Mouse (Mus musculus) CH12.LX (cell line): ENCODE data around the gene Nat9. TPM values are rescaled to one million over a fixed set of nuclear protein-coding genes. Genes with fewer than 3 reads are reported as not detected.

ENCODE experiments used
- DNase-seq: peaks from one replicate; pipeline ENCODE4 v3.0.0-alpha.2; 2013; ENCODE audit errors: extremely low read depth
- H3K27ac ChIP-seq: 2 replicates; pipeline ENCODE4 v1.5.1; 2012; ENCODE audit warnings: low read depth, mild to moderate bottlenecking, control low read depth, moderate library complexity; ENCODE audit not compliant: insufficient read depth
- H3K27me3 ChIP-seq: replicated peaks from 2 replicates; pipeline ENCODE3; 2012; ENCODE audit warnings: inconsistent platforms
- H3K36me3 ChIP-seq, 2 experiments: replicated peaks in 1 of 2; 2 replicates each; pipeline versions ENCODE3 to v1.6.1; 2012; ENCODE audit warnings: inconsistent platforms in 1 of 2, low read length in 1 of 2, mild to moderate bottlenecking in 1 of 2, mixed read lengths in 1 of 2, moderate library complexity in 1 of 2; ENCODE audit not compliant: control insufficient read depth in 1 of 2, insufficient read depth in 1 of 2
- H3K4me1 ChIP-seq, 2 experiments: 2 replicates each; pipeline ENCODE4 v1.6.1; 2012; ENCODE audit warnings: inconsistent platforms in 1 of 2, moderate library complexity in 1 of 2; ENCODE audit not compliant: insufficient read depth in 2 of 2, control insufficient read depth in 1 of 2
- H3K4me2 ChIP-seq: 2 replicates; pipeline ENCODE4 v1.6.1; 2012; ENCODE audit warnings: low read depth, mild to moderate bottlenecking, control low read depth; ENCODE audit not compliant: poor library complexity, insufficient read depth, severe bottlenecking
- H3K4me3 ChIP-seq, 3 experiments: fragments of 150-350 bp in 1 of 3; sonication (generic) in 1 of 3; replicated peaks in 1 of 3; 2 replicates each; pipeline versions ENCODE3 to v1.5.1; 2011 to 2012; ENCODE audit warnings: low read depth in 2 of 3, low read length in 2 of 3, mild to moderate bottlenecking in 2 of 3, moderate library complexity in 2 of 3, control low read depth in 1 of 3, improper control_type of control experiment in 1 of 3, inconsistent platforms in 1 of 3, mixed read lengths in 1 of 3; ENCODE audit not compliant: poor library complexity in 1 of 3
- H3K79me2 ChIP-seq: replicated peaks from 2 replicates; pipeline ENCODE4 v1.6.1; 2012; ENCODE audit warnings: mild to moderate bottlenecking, moderate library complexity; ENCODE audit not compliant: control insufficient read depth, poor library complexity, insufficient read depth, severe bottlenecking; ENCODE audit errors: extremely low read depth
- H3K9ac ChIP-seq: 2 replicates; pipeline ENCODE4 v1.6.1; 2012; ENCODE audit warnings: low read depth, mild to moderate bottlenecking, control low read depth, moderate library complexity; ENCODE audit not compliant: insufficient read depth
- H3K9me3 ChIP-seq: replicated peaks from 2 replicates; pipeline ENCODE3; 2012; ENCODE audit warnings: low read length, inconsistent platforms, mixed read lengths
- BHLHE40 ChIP-seq: IDR thresholded peaks from 2 replicates; pipeline ENCODE4 v1.6.1; 2011; ENCODE audit warnings: mild to moderate bottlenecking, low read depth, low read length, improper control_type of control experiment
- CHD1 ChIP-seq: IDR thresholded peaks from 2 replicates; pipeline ENCODE4 v1.6.1; 2012; ENCODE audit warnings: low read depth, low read length, improper control_type of control experiment, inconsistent platforms
- CHD2 ChIP-seq: IDR thresholded peaks from 2 replicates; pipeline ENCODE4 v1.6.1; 2011; ENCODE audit warnings: low read length, improper control_type of control experiment
- CTCF ChIP-seq, 2 experiments: IDR thresholded peaks in 1 of 2; conservative IDR thresholded peaks in 1 of 2; 2 replicates each; pipeline ENCODE4 v1.5.1; 2011 to 2012; ENCODE audit warnings: low read depth in 2 of 2, low read length in 2 of 2, improper control_type of control experiment in 1 of 2, inconsistent platforms in 1 of 2, mild to moderate bottlenecking in 1 of 2, moderate library complexity in 1 of 2
- E2F4 ChIP-seq: IDR thresholded peaks from 2 replicates; pipeline ENCODE4 v1.6.1; 2011; ENCODE audit warnings: low read depth, low read length, improper control_type of control experiment; ENCODE audit not compliant: insufficient replicate concordance
- ELF1 ChIP-seq: IDR thresholded peaks from 2 replicates; pipeline ENCODE4 v1.6.1; 2014; ENCODE audit warnings: low read depth, mild to moderate bottlenecking, inconsistent platforms, low read length, improper control_type of control experiment
- EP300 ChIP-seq: IDR thresholded peaks from 2 replicates; pipeline ENCODE4 v1.6.1; 2011; ENCODE audit warnings: low read length, improper control_type of control experiment
- ETS1 ChIP-seq: conservative IDR thresholded peaks from 2 replicates; pipeline ENCODE4 v1.6.1; 2012; ENCODE audit warnings: low read depth, mild to moderate bottlenecking, inconsistent platforms, low read length, improper control_type of control experiment, moderate library complexity
- GABPA ChIP-seq: IDR thresholded peaks from 2 replicates; pipeline ENCODE4 v1.6.1; 2012; ENCODE audit warnings: low read depth, low read length, improper control_type of control experiment, inconsistent platforms; ENCODE audit not compliant: insufficient replicate concordance
- HCFC1 ChIP-seq: IDR thresholded peaks from 2 replicates; pipeline ENCODE4 v1.6.1; 2012; ENCODE audit warnings: low read depth, mild to moderate bottlenecking, inconsistent platforms, low read length, improper control_type of control experiment
- IRF4 ChIP-seq: IDR thresholded peaks from 2 replicates; pipeline ENCODE4 v1.6.1; 2014; ENCODE audit warnings: low read depth, mild to moderate bottlenecking, inconsistent platforms, low read length, improper control_type of control experiment
- JUN ChIP-seq: IDR thresholded peaks from 2 replicates; pipeline ENCODE4 v1.6.1; 2011; ENCODE audit warnings: low read depth, mild to moderate bottlenecking, low read length, improper control_type of control experiment, moderate library complexity; ENCODE audit not compliant: insufficient read depth
- JUND ChIP-seq: conservative IDR thresholded peaks from 2 replicates; pipeline ENCODE4 v1.6.1; 2011; ENCODE audit warnings: low read depth, low read length, improper control_type of control experiment
- KAT2A ChIP-seq: IDR thresholded peaks from 2 replicates; pipeline ENCODE4 v1.6.1; 2012; ENCODE audit warnings: low read length, improper control_type of control experiment, inconsistent platforms; ENCODE audit not compliant: insufficient replicate concordance
- MAFK ChIP-seq: IDR thresholded peaks from 2 replicates; pipeline ENCODE4 v1.6.1; 2011; ENCODE audit warnings: low read length, improper control_type of control experiment; ENCODE audit not compliant: insufficient replicate concordance
- MAX ChIP-seq: IDR thresholded peaks from 2 replicates; pipeline ENCODE4 v1.6.1; 2011; ENCODE audit warnings: low read length, improper control_type of control experiment
- MAZ ChIP-seq: IDR thresholded peaks from 2 replicates; pipeline ENCODE4 v1.6.1; 2012; ENCODE audit warnings: low read depth, mild to moderate bottlenecking, inconsistent platforms, low read length, improper control_type of control experiment, moderate library complexity
- MEF2A ChIP-seq: IDR thresholded peaks from 2 replicates; pipeline ENCODE4 v1.6.1; 2014; ENCODE audit warnings: low read depth, mild to moderate bottlenecking, inconsistent platforms, low read length, improper control_type of control experiment, borderline replicate concordance
- MXI1 ChIP-seq: IDR thresholded peaks from 2 replicates; pipeline ENCODE4 v1.6.1; 2011; ENCODE audit warnings: mild to moderate bottlenecking, low read depth, low read length, improper control_type of control experiment
- MYC ChIP-seq: IDR thresholded peaks from 2 replicates; pipeline ENCODE4 v1.6.1; 2011; ENCODE audit warnings: low read depth, mild to moderate bottlenecking, improper control_type of control experiment, low read length
- NELFE ChIP-seq: IDR thresholded peaks from 2 replicates; pipeline ENCODE4 v1.6.1; 2011; ENCODE audit warnings: low read depth, low read length, improper control_type of control experiment
- NRF1 ChIP-seq: IDR thresholded peaks from 2 replicates; pipeline ENCODE4 v1.6.1; 2014; ENCODE audit warnings: low read depth, mild to moderate bottlenecking, inconsistent platforms, low read length, improper control_type of control experiment, moderate library complexity
- PAX5 ChIP-seq: IDR thresholded peaks from 2 replicates; pipeline ENCODE4 v1.6.1; 2012; ENCODE audit warnings: low read length, inconsistent platforms, mixed read lengths
- POLR2A ChIP-seq: IDR thresholded peaks from 2 replicates; pipeline ENCODE4 v1.6.1; 2011; ENCODE audit warnings: low read depth, mild to moderate bottlenecking, improper control_type of control experiment, low read length
- POLR2AphosphoS2 ChIP-seq: IDR thresholded peaks from 2 replicates; pipeline ENCODE4 v1.6.1; 2011; ENCODE audit warnings: low read depth, low read length, improper control_type of control experiment
- RAD21 ChIP-seq: IDR thresholded peaks from 2 replicates; pipeline ENCODE4 v1.6.1; 2011; ENCODE audit warnings: low read depth, mild to moderate bottlenecking, low read length, improper control_type of control experiment, moderate library complexity
- RCOR1 ChIP-seq: conservative IDR thresholded peaks from 2 replicates; pipeline ENCODE4 v1.6.1; 2012; ENCODE audit warnings: low read depth, mild to moderate bottlenecking, inconsistent platforms, low read length, improper control_type of control experiment
- SIN3A ChIP-seq: IDR thresholded peaks from 2 replicates; pipeline ENCODE4 v1.6.1; 2012; ENCODE audit warnings: low read length, improper control_type of control experiment, inconsistent platforms
- SMC3 ChIP-seq: IDR thresholded peaks from 2 replicates; pipeline ENCODE4 v1.6.1; 2011; ENCODE audit warnings: low read depth, low read length, improper control_type of control experiment
- TBP ChIP-seq: conservative IDR thresholded peaks from 2 replicates; pipeline ENCODE4 v1.6.1; 2011; ENCODE audit warnings: low read depth, low read length, improper control_type of control experiment
- TCF12 ChIP-seq: IDR thresholded peaks from 2 replicates; pipeline ENCODE4 v1.6.1; 2014; ENCODE audit warnings: low read depth, mild to moderate bottlenecking, inconsistent platforms, low read length, improper control_type of control experiment
- UBTF ChIP-seq: IDR thresholded peaks from 2 replicates; pipeline ENCODE4 v1.6.1; 2012; ENCODE audit warnings: low read depth, mild to moderate bottlenecking, inconsistent platforms, low read length, improper control_type of control experiment, moderate library complexity
- USF1 ChIP-seq: IDR thresholded peaks from 2 replicates; pipeline ENCODE4 v1.6.1; 2014; ENCODE audit warnings: low read depth, mild to moderate bottlenecking, inconsistent platforms, low read length, improper control_type of control experiment
- USF2 ChIP-seq: conservative IDR thresholded peaks from 2 replicates; pipeline ENCODE4 v1.6.1; 2011; ENCODE audit warnings: low read depth, low read length, improper control_type of control experiment
- ZC3H11A ChIP-seq: IDR thresholded peaks from 2 replicates; pipeline ENCODE4 v1.6.1; 2012; ENCODE audit warnings: low read depth, mild to moderate bottlenecking, inconsistent platforms, low read length, improper control_type of control experiment
- ZKSCAN1 ChIP-seq: IDR thresholded peaks from 2 replicates; pipeline ENCODE4 v1.6.1; 2012; ENCODE audit warnings: low read depth, inconsistent platforms, low read length, improper control_type of control experiment, borderline replicate concordance
- ZMIZ1 ChIP-seq: IDR thresholded peaks from 2 replicates; pipeline ENCODE4 v1.6.1; 2012; ENCODE audit warnings: low read depth, mild to moderate bottlenecking, inconsistent platforms, low read length, improper control_type of control experiment
- ZNF384 ChIP-seq: IDR thresholded peaks from 2 replicates; pipeline ENCODE4 v1.6.1; 2012; ENCODE audit warnings: low read depth, low read length, improper control_type of control experiment, inconsistent platforms
- dilution Hi-C: fragments of 300-500 bp; cut with MboI; formaldehyde crosslinking; loops from 2 replicates; pipeline ENCODE4 v1.14.3; 2020; ENCODE audit warnings: low sequenced_read_pairs; ENCODE audit not compliant: extremely low pct_unique_long_range_greater_than_20kb, extremely low pct_ligation_motif_present
- in situ Hi-C: fragments of 300-500 bp; cut with MboI; formaldehyde crosslinking; loops from 3 replicates; pipeline ENCODE4 v1.14.3; 2019; ENCODE audit warnings: low sequenced_read_pairs, low pct_ligation_motif_present, low pct_unique_long_range_greater_than_20kb, mixed read lengths
- polyA plus RNA-seq: library from polyadenylated mRNA; unstranded; fragments of >175 nt; gene quantifications from 2 replicates; pipeline ENCODE4 v1.2.1, GENCODE M21; 2012; ENCODE audit warnings: low read depth; ENCODE audit not compliant: insufficient read length
- total RNA-seq, 2 experiments: library from RNA; depleted of rRNA; stranded (reverse); fragments of 300-350 nt in 1 of 2; fragments of >200 nt in 1 of 2; gene quantifications; 2 replicates each; pipeline ENCODE4 v1.2.3; 2012 to 2014

The Nat9 gene
- total and polyA plus RNA-seq, 3 experiments, result 24.1 to 74.0 (median 30.6) TPM

DNA sequence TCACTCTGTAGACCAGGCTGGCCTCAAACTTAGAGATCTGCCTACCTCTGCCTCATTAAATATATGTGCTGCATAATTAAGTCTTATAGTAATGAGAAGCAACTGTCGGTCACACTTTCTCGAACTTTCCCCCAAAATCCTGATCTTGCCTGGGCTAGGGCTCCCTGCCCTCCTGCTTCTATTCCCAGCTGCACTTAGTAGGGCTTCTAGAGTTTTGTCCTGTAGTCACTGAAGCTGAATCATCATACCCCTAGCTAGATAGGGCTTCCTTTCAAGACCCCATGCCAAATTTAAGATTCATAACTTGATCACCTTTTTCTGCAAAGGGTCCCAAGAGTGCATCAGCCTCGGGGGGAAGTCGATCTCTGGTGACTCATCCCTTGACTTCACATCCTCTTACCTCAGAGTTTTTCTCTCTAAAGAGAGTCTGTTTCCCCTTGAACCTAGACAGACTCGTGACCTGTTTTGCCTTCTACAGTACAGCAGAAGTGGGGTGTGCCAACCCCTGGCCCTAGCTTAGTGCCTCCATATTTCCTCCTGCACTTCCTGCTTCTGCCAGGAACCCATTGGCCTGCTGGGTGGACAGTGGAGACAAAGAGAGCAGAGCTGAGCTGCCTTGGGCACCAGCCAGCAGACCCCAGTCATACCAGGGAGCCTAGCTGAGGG lies 48.9 kb downstream of the Nat9 start:
- Histone ChIP-seq H3K9me3 (no peaks in the 10 kb centered on the region), H3K9ac (peak overlapping the region; percentile 2; the same call in 1 of the 2 replicates), H3K4me2 (0 out of 2 replicates have a peak overlapping the region, but pooled peaks have one; percentile 0), H3K79me2 (no peaks in the 10 kb centered on the region), H3K4me1 (peaks cover 29 to 59% of the 10 kb centered on the region in 2 experiments), H3K27me3 (no peaks in the 10 kb centered on the region), H3K36me3 (no peaks in the 10 kb centered on the region), H3K27ac (peak overlapping the region; percentile 65), H3K4me3 (peak overlapping the region in 1 of 3 experiments; percentile 10)
- in situ Hi-C loops (no loop called here), dilution Hi-C loops (no loop called here)
- TF ChIP-seq MAFK (no peak), ETS1 (peak; percentile 87), TBP (no peak), ZKSCAN1 (peak; percentile 96), RCOR1 (no peak), ELF1 (peak; percentile 80), PAX5 (no peak), ZC3H11A (no peak), NRF1 (no peak), USF1 (no peak), MYC (0 out of 2 replicates have a peak, but pooled peaks have one; percentile 18), MAZ (no peak), JUN (peak; percentile 90), TCF12 (peak; percentile 66; the same call in 1 of the 2 replicates), SMC3 (no peak), NELFE (no peak), CHD2 (0 out of 2 replicates have a peak, but pooled peaks have one; percentile 23), CHD1 (no peak), MXI1 (peak; percentile 27; the same call in 1 of the 2 replicates), ZNF384 (no peak), E2F4 (no peak), UBTF (no peak), HCFC1 (no peak; the same call in 1 of the 2 replicates), ZMIZ1 (no peak), POLR2A (no peak; the same call in 1 of the 2 replicates), BHLHE40 (peak; percentile 96), USF2 (no peak), CTCF (conservative IDR thresholded peaks at IDR 0.05 in 1 of 2, IDR thresholded peaks at IDR 0.05 in 1 of 2; ENCODE audit: low read depth in 2 of 2, low read length in 2 of 2) (no peak), RAD21 (no peak; the same call in 1 of the 2 replicates), MAX (0 out of 2 replicates have a peak, but pooled peaks have one; percentile 2), GABPA (no peak), JUND (peak; percentile 93), MEF2A (peak; percentile 54; the same call in 1 of the 2 replicates), KAT2A (no peak), SIN3A (no peak), IRF4 (peak; percentile 83), POLR2AphosphoS2 (no peak), EP300 (peak; percentile 91)
- peak; percentile 80 for DNase-seq
